In genomic region chr11:19020951-19021710, GRCm38 (mm10) we compare ENCODE assay signal across 7 mouse cellular contexts. TPM values are rescaled to one million over a fixed set of nuclear protein-coding genes. Genes with fewer than 3 reads are reported as not detected.
DNase-seq lines count a peak whose midpoint lies in the region; ATAC-seq and TF ChIP-seq lines count a peak whose summit lies in the region.

No protein-coding gene starts in this region.

- no peak for TF ChIP-seq POLR2A in small intestine, adult 2 months (IDR thresholded peaks at IDR 0.05; ENCODE audit: low read depth, low read length)

- H3K4me3 ChIP-seq in hindbrain, embryonic 11.5 days (ENCODE audit: low read depth, low read length): peak overlapping the region; percentile 88
- peak overlapping the region; percentile 60 for H3K4me3 ChIP-seq in liver, embryonic 15.5 days (replicated peaks)
- peak overlapping the region; percentile 76 for H3K4me3 ChIP-seq in small intestine, adult 2 months (ENCODE audit: low read depth, low read length)

- H3K9ac ChIP-seq in hindbrain, embryonic 11.5 days (ENCODE audit: low read depth, low read length): peak overlapping the region; percentile 57
- H3K9ac ChIP-seq in liver, embryonic 15.5 days: no peak overlapping the region

- TF ChIP-seq CTCF in small intestine, adult 2 months (IDR thresholded peaks at IDR 0.05; ENCODE audit: extremely low read depth, insufficient read length, insufficient replicate concordance, low read depth, low read length): no peak

- H3K4me2 ChIP-seq in hindbrain, embryonic 11.5 days (replicated peaks; ENCODE audit: low read depth, low read length): peak overlapping the region; percentile 85
- H3K4me2 ChIP-seq in liver, embryonic 15.5 days: peak overlapping the region; percentile 74

- H3K27ac ChIP-seq in hindbrain, embryonic 11.5 days (ENCODE audit: low read depth, low read length): peak overlapping the region; percentile 99
- H3K27ac ChIP-seq in liver, embryonic 15.5 days (replicated peaks): no peak overlapping the region
- 0 out of 2 replicates have a peak overlapping the region, but pooled peaks have one; percentile 26 for H3K27ac ChIP-seq in small intestine, adult 2 months (ENCODE audit: insufficient read depth, low read depth, low read length)

- ATAC-seq in hindbrain, embryonic 11.5 days (ENCODE audit: low FRiP score): peak; percentile 48
- no peak for ATAC-seq in liver, embryonic 15.5 days (ENCODE audit: insufficient read depth)

- peaks cover 5% of the 10 kb centered on the region; the same call in 1 of the 2 replicates for H3K4me1 ChIP-seq in hindbrain, embryonic 11.5 days (replicated peaks; ENCODE audit: control insufficient read depth, insufficient read depth, low read length)
- H3K4me1 ChIP-seq in liver, embryonic 15.5 days (replicated peaks): no peaks in the 10 kb centered on the region; the same call in none of the 2 replicates
- no peaks in the 10 kb centered on the region; the same call in 1 of the 2 replicates for H3K4me1 ChIP-seq in small intestine, adult 2 months (ENCODE audit: control insufficient read depth, insufficient read depth, insufficient read length, low read length)

- 1% methylated on average over 28 of the region's 28 CpGs for WGBS in hindbrain, embryonic 11.5 days
- 8% methylated on average over 28 of the region's 28 CpGs for WGBS in liver, embryonic 15.5 days (ENCODE audit: insufficient replicate concordance)
- WGBS in small intestine, adult 2 months: 22% methylated on average over 28 of the region's 28 CpGs

- no peaks in the 10 kb centered on the region for H3K36me3 ChIP-seq in hindbrain, embryonic 11.5 days (ENCODE audit: control insufficient read depth, insufficient read depth, low read length)
- no peaks in the 10 kb centered on the region for H3K36me3 ChIP-seq in liver, embryonic 15.5 days (replicated peaks)
- H3K36me3 ChIP-seq in small intestine, adult 2 months (ENCODE audit: control insufficient read depth, insufficient read depth, low read length): no peaks in the 10 kb centered on the region

- no peaks in the 10 kb centered on the region for H3K27me3 ChIP-seq in hindbrain, embryonic 11.5 days (ENCODE audit: control insufficient read depth, insufficient read depth, low read length)
- H3K27me3 ChIP-seq in liver, embryonic 15.5 days: peaks cover 70% of the 10 kb centered on the region
- H3K27me3 ChIP-seq in small intestine, adult 2 months (ENCODE audit: control insufficient read depth, insufficient read depth, low read length): peaks cover 24% of the 10 kb centered on the region

- no peaks in the 10 kb centered on the region for H3K9me3 ChIP-seq in hindbrain, embryonic 11.5 days (ENCODE audit: control insufficient read depth, low read length)
- no peaks in the 10 kb centered on the region for H3K9me3 ChIP-seq in liver, embryonic 15.5 days (replicated peaks)

- peak; percentile 21 to 40 for DNase-seq in B cell, adult 2 months
- peak; percentile 54 for DNase-seq in ES-CJ7 (ENCODE audit: low read depth, low spot score)
- DNase-seq in embryo, embryonic 11 days: peak; percentile 81
- DNase-seq in hindbrain, embryonic 11.5 days (ENCODE audit: low spot score): peak; percentile 70
- DNase-seq in spleen, postnatal 14 days (ENCODE audit: low spot score in 2 of 2): no peak

RNA-seq across cellular contexts. Expression of gene Meis1, which starts 2.3 kb away (rescaled TPM):
- polyA plus RNA-seq in hindbrain, embryonic 11.5 days (2014; fragmentation: Nextera tagmentation; extraction: Ambion mirVana): 132 and 149 TPM in 2 replicates
- 8.1 and 8.7 TPM in 2 replicates for polyA plus RNA-seq in liver, embryonic 15.5 days (2015; fragmentation: Nextera tagmentation; extraction: Ambion mirVana)
- 3.4 and 4.0 TPM in 2 replicates for polyA plus RNA-seq in small intestine, adult 2 months (2012; rRNA removed)

Comparison
In these comparisons a context has a peak if more than half of its experiments do, and no peak if none do; other contexts are left out.
1. DNase-seq: peak in B cell, adult 2 months (2 of 2), ES-CJ7 (single experiment), embryo, embryonic 11 days (single experiment) and hindbrain, embryonic 11.5 days (single experiment); none in spleen, postnatal 14 days (0 of 2).
2. RNA of gene Meis1, which starts 2.3 kb away (polyA plus RNA-seq): 132 to 149 TPM in hindbrain, embryonic 11.5 days; 8.1 to 8.7 TPM in liver, embryonic 15.5 days and 3.4 to 4.0 TPM in small intestine, adult 2 months; every median in the first group is over 10 times any median in the second.
3. Peak in every context shown above with its lines, with median percentiles within 50 percentile points of each other: H3K4me3 ChIP-seq.